Mouse (Mus musculus): ENCODE data around the gene Casq1. TPM values are rescaled to one million over a fixed set of nuclear protein-coding genes. Genes with fewer than 3 reads are reported as not detected.

The Casq1 gene
- polyA plus RNA-seq, 1 experiment from 2014 or later: 5.0 TPM

- Histone ChIP-seq H3K27ac (ENCODE audit: low read depth) (peak overlapping the region; percentile 88), H3K9me3 (ENCODE audit: low read depth, low read length) (no peaks in the 10 kb centered on the region), H3K36me3 (ENCODE audit: insufficient read depth) (peaks cover 50% of the 10 kb centered on the region), H3K4me1 (ENCODE audit: insufficient read depth) (peaks cover 54% of the 10 kb centered on the region), H3K9ac (no peak overlapping the region), H3K27me3 (ENCODE audit: insufficient read depth, low read length) (no peaks in the 10 kb centered on the region), H3K4me3 (ENCODE audit: low read depth, low read length) (no peak overlapping the region; the same call in 1 of the 2 replicates), H3K4me2 (peak overlapping the region; percentile 63)
- DNase-seq: peak; percentile 69
- WGBS: 14% methylated on average over 14 of the region's 14 CpGs
- ATAC-seq (ENCODE audit: insufficient read depth): no peak
- no peak for TF ChIP-seq CTCF (IDR thresholded peaks at IDR 0.05; ENCODE audit: low read depth)
These were observed 17.4 kb downstream of the Casq1 start for GRCm38 (mm10) chr1:172201967-172202880.

- Histone ChIP-seq H3K4me3 (ENCODE audit: low read depth, low read length) (no peak overlapping the region), H3K27me3 (ENCODE audit: insufficient read depth, low read length) (no peaks in the 10 kb centered on the region), H3K9me3 (ENCODE audit: low read depth, low read length) (no peaks in the 10 kb centered on the region), H3K4me2 (peak overlapping the region; percentile 18; the same call in 1 of the 2 replicates), H3K27ac (ENCODE audit: low read depth) (peak overlapping the region; percentile 63), H3K9ac (no peak overlapping the region), H3K36me3 (ENCODE audit: insufficient read depth) (peaks cover 63% of the 10 kb centered on the region), H3K4me1 (ENCODE audit: insufficient read depth) (peaks cover 49% of the 10 kb centered on the region)
- TF ChIP-seq CTCF (IDR thresholded peaks at IDR 0.05; ENCODE audit: low read depth): no peak
- DNase-seq (peak; percentile 51), ATAC-seq (ENCODE audit: insufficient read depth) (no peak)
- WGBS: 37% methylated on average over 7 of the region's 7 CpGs
These were observed 18.7 kb downstream of the Casq1 start for GRCm38 (mm10) chr1:172200871-172201447.

- Histone ChIP-seq H3K4me3 (ENCODE audit: low read depth, low read length) (no peak overlapping the region), H3K4me2 (no peak overlapping the region), H3K9me3 (ENCODE audit: low read depth, low read length) (no peaks in the 10 kb centered on the region), H3K4me1 (ENCODE audit: insufficient read depth) (peaks cover 43% of the 10 kb centered on the region), H3K27me3 (ENCODE audit: insufficient read depth, low read length) (no peaks in the 10 kb centered on the region), H3K27ac (ENCODE audit: low read depth) (peak overlapping the region; percentile 46; the same call in 1 of the 2 replicates), H3K9ac (no peak overlapping the region), H3K36me3 (ENCODE audit: insufficient read depth) (peaks cover 71% of the 10 kb centered on the region)
- WGBS: 60% methylated on average over 5 of the region's 5 CpGs
- no peak for ATAC-seq (ENCODE audit: insufficient read depth)
- TF ChIP-seq CTCF (IDR thresholded peaks at IDR 0.05; ENCODE audit: low read depth): no peak
- DNase-seq: peak; percentile 51
These were observed 19.5 kb downstream of the Casq1 start for GRCm38 (mm10) chr1:172200161-172200560.

GRCm38 (mm10) chr1:172198996-172199395, 20.7 kb downstream of the Casq1 start:
- ATAC-seq (ENCODE audit: insufficient read depth) (no peak), DNase-seq (no peak)
- no peak overlapping the region for H3K4me2 ChIP-seq
- no peak overlapping the region for H3K9ac ChIP-seq
- no peaks in the 10 kb centered on the region for H3K27me3 ChIP-seq (ENCODE audit: insufficient read depth, low read length)
- H3K4me3 ChIP-seq (ENCODE audit: low read depth, low read length): no peak overlapping the region
- TF ChIP-seq CTCF (IDR thresholded peaks at IDR 0.05; ENCODE audit: low read depth): no peak
- peaks cover 32% of the 10 kb centered on the region for H3K4me1 ChIP-seq (ENCODE audit: insufficient read depth)
- peaks cover 81% of the 10 kb centered on the region for H3K36me3 ChIP-seq (ENCODE audit: insufficient read depth)
- H3K9me3 ChIP-seq (ENCODE audit: low read depth, low read length): no peaks in the 10 kb centered on the region
- WGBS: 82% methylated on average over 4 of the region's 4 CpGs
- H3K27ac ChIP-seq (ENCODE audit: low read depth): no peak overlapping the region

- H3K9me3 ChIP-seq (ENCODE audit: low read depth, low read length): no peaks in the 10 kb centered on the region
- H3K27me3 ChIP-seq (ENCODE audit: insufficient read depth, low read length): no peaks in the 10 kb centered on the region
- no peak overlapping the region for H3K4me3 ChIP-seq (ENCODE audit: low read depth, low read length)
- WGBS: 87% methylated on average over 8 of the region's 8 CpGs
- H3K27ac ChIP-seq (ENCODE audit: low read depth): no peak overlapping the region
- ATAC-seq (ENCODE audit: insufficient read depth) (no peak), DNase-seq (no peak)
- peaks cover 84% of the 10 kb centered on the region for H3K36me3 ChIP-seq (ENCODE audit: insufficient read depth)
- H3K4me2 ChIP-seq: no peak overlapping the region
- no peak for TF ChIP-seq CTCF (IDR thresholded peaks at IDR 0.05; ENCODE audit: low read depth)
- H3K4me1 ChIP-seq (ENCODE audit: insufficient read depth): peaks cover 25% of the 10 kb centered on the region
- no peak overlapping the region for H3K9ac ChIP-seq
These were observed 21.4 kb downstream of the Casq1 start for GRCm38 (mm10) chr1:172198316-172198715.

- Histone ChIP-seq H3K27me3 (ENCODE audit: insufficient read depth, low read length) (no peaks in the 10 kb centered on the region), H3K27ac (ENCODE audit: low read depth) (no peak overlapping the region), H3K4me1 (ENCODE audit: insufficient read depth) (peaks cover 21% of the 10 kb centered on the region), H3K4me3 (ENCODE audit: low read depth, low read length) (no peak overlapping the region), H3K9me3 (ENCODE audit: low read depth, low read length) (no peaks in the 10 kb centered on the region), H3K36me3 (ENCODE audit: insufficient read depth) (peaks cover 86% of the 10 kb centered on the region), H3K4me2 (no peak overlapping the region), H3K9ac (no peak overlapping the region)
- 71% methylated on average over 5 of the region's 5 CpGs for WGBS
- DNase-seq: no peak
- no peak for TF ChIP-seq CTCF (IDR thresholded peaks at IDR 0.05; ENCODE audit: low read depth)
- ATAC-seq (ENCODE audit: insufficient read depth): no peak
These were observed 21.8 kb downstream of the Casq1 start for GRCm38 (mm10) chr1:172197851-172198250.

- 86% methylated on average over 3 of the region's 3 CpGs for WGBS
- H3K36me3 ChIP-seq (ENCODE audit: insufficient read depth): peaks cover 93% of the 10 kb centered on the region
- TF ChIP-seq CTCF (IDR thresholded peaks at IDR 0.05; ENCODE audit: low read depth): no peak
- no peaks in the 10 kb centered on the region for H3K9me3 ChIP-seq (ENCODE audit: low read depth, low read length)
- DNase-seq (no peak), ATAC-seq (ENCODE audit: insufficient read depth) (no peak)
- no peak overlapping the region for H3K4me2 ChIP-seq
- no peak overlapping the region for H3K4me3 ChIP-seq (ENCODE audit: low read depth, low read length)
- H3K9ac ChIP-seq: no peak overlapping the region
- peaks cover 14% of the 10 kb centered on the region for H3K4me1 ChIP-seq (ENCODE audit: insufficient read depth)
- no peak overlapping the region for H3K27ac ChIP-seq (ENCODE audit: low read depth)
- H3K27me3 ChIP-seq (ENCODE audit: insufficient read depth, low read length): no peaks in the 10 kb centered on the region
These were observed 22.5 kb downstream of the Casq1 start for GRCm38 (mm10) chr1:172197146-172197545.
